Mouse (Mus musculus): Measurements from ENCODE around the gene Ezr.
"Not testable (repeated sequence)": the region's sequence is repeated elsewhere in the genome, so short reads cannot be mapped to it uniquely, and the experiment has no call there.

The Ezr gene

GRCm38 (mm10) chr17:6703381-6704270, 79.0 kb downstream of the Ezr start:
- not testable (repeated sequence) for DNase-seq

- DNase-seq, result not testable (repeated sequence)
Observed at GRCm38 (mm10) chr17:6702625-6703221, 79.9 kb downstream of the Ezr start.

- DNase-seq, result not testable (repeated sequence)
Observed at GRCm38 (mm10) chr17:6700077-6700476, 82.5 kb downstream of the Ezr start.

GRCm38 (mm10) chr17:6699502-6699901, 83.1 kb downstream of the Ezr start:
- DNase-seq, result not testable (repeated sequence)

- DNase-seq, result peak; percentile 68
Observed at GRCm38 (mm10) chr17:6697224-6697775, 85.3 kb downstream of the Ezr start.

- DNase-seq, result not testable (repeated sequence)
Observed at GRCm38 (mm10) chr17:6696521-6696920, 86.1 kb downstream of the Ezr start.

- not testable (repeated sequence) for DNase-seq
Observed at GRCm38 (mm10) chr17:6695712-6696111, 86.9 kb downstream of the Ezr start.

- peak; percentile 88 for DNase-seq
Observed at GRCm38 (mm10) chr17:6691596-6691995, 91.0 kb downstream of the Ezr start.

- not testable (repeated sequence) for DNase-seq
Observed at GRCm38 (mm10) chr17:6689344-6689743, 93.2 kb downstream of the Ezr start.
